Mouse (Mus musculus): ENCODE measurements around the gene Parm1. TPM values are rescaled to one million over a fixed set of nuclear protein-coding genes. Genes with fewer than 3 reads are reported as not detected.

The Parm1 gene
- total RNA-seq, 2 experiments from 2014 or later, result 49.4 to 53.2 TPM

DNA sequence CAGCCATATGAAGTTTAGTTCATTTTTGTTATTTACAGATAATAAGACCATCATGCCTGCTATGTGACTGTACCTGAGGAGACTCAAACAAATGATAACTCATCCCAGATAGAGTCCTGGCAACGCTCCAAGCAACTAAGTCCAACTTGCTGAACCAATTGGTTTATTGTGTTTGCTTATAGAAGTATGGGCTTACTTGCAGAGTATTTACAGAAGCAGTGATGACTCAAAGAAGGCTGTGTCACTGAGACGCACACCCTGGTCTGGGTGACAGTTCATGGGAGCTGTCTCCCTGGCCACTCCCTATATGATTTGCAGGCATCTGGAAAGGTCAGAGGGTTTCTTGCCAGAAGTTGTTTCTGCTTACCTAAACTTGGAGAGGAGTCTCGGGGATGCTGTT lies 49.2 kb downstream of the Parm1 start:
- no peak for DNase-seq (ENCODE audit: low spot score in 2 of 2)

DNA sequence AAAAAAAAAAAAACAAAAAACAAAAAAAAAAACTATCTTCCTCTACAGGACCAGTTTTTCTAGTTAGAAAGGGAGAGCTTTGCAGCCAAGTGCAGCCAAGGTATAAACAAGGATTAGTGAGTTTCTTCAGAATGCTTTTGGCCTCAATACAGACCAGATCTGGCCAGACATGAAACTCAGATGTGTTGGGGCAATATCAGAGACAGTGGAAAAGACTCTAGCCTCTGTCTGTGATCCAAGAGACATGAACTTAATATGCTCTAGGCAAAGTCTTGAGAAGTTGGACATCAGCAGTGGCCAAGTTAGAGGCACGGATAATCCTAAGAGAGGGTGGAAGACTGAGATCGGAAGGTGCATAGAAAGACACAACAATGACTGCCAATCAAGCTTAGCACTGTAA lies 56.8 kb downstream of the Parm1 start:
- no peak for DNase-seq (ENCODE audit: low spot score in 2 of 2)

DNA sequence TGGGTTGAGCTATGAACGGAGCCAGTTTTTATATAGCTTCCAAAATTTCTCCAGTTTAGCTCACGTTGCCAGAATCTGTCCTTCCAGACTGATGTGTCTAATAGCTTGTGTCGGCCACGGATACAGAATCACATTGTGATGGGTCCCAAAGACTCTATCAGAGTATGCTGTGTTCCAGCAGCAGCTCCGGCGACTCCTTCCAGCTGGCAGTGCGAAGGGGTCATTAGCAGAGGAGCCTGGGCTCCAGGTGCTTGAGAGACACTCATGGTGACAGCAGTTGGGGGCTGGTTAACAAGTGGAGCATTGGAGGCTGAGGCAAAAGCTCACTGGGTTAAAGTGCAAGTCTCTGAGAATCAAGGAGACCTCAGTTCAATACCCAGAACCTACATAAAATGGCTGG lies 61.5 kb downstream of the Parm1 start:
- DNase-seq (ENCODE audit: low spot score in 2 of 2), result no peak

GRCm38 (mm10) chr5:91581799-91582198 lies 64.4 kb downstream of the Parm1 start:
- no peak for DNase-seq (ENCODE audit: low spot score in 2 of 2)

DNA sequence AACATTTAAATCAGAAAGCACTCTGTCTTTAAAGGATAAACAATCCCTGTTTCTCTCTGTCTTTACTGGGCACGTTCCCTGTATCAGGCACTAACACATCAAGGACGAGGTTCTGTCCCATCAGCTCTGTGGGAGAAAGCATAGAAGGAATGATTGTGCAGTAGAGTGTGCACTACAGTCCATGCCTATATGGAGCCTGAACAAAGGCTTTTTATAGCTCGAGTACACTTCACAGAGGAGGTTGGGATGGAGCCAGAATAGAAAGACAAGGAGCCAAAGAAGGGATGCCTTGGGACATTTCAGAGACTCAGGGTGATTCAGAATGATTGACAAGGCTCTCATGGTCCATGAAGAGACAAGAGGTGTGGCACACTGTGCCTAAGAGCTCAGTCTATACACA lies 68.8 kb downstream of the Parm1 start:
- DNase-seq (ENCODE audit: low spot score in 2 of 2), result no peak

DNA sequence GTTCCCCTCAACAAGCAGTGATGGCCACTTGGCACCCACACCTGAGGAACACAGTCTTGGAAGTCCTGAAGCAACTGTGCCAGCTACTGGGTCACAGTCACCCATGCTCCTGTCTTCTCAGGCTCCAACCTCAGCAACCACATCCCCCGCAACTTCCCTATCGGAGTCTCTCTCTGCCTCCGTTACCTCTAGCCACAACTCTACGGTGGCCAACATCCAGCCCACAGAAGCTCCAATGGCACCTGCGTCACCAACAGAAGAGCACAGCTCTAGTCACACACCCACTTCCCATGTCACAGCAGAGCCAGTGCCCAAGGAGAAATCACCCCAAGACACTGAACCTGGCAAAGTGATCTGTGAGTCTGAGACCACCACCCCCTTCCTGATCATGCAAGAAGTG lies 76.7 kb downstream of the Parm1 start:
- no peak for DNase-seq (ENCODE audit: low spot score in 2 of 2)

DNA sequence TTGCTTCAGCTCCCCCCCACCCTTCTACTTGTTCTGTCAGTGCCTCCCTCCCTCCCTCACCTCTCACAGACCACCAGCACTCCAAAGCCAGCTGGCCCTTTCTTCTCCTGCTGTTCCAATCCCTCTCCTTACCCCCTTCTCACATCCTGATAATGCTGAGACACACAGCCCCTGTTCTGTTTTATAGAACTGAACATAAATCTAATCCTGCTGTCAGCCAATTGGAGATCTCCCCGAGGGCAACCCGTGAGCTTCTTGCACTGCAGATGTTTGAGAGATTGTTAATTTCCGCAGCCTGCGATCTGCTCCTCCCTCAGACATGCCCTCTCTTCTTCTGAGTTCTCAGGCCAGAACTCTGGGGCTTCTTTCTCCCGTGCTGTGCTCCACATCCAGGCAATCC lies 79.8 kb downstream of the Parm1 start:
- no peak for DNase-seq (ENCODE audit: low spot score in 2 of 2)

- no peak for DNase-seq (ENCODE audit: low spot score in 2 of 2)
These were observed 82.4 kb downstream of the Parm1 start for GRCm38 (mm10) chr5:91599801-91600200.

DNA sequence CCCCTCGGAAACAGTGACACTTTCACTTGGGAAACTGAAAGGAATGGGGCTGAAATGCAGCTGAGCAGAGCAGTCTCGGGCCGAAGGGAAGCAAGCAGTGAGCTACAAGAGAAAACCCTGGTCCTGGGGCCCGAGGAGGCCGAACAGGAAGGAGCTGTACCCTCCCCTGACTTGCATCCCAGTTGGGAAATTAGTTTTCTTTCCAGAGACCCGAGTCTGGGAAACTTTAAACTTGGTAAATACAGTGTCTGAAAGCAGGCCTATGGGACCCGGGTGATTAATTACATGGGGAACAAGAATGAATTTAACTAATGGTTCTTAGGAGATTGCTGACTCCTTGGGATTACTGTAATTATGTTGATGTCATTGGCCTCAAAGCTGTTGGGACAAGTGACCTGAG lies 85.9 kb downstream of the Parm1 start:
- no peak for DNase-seq (ENCODE audit: low spot score in 2 of 2)

DNA sequence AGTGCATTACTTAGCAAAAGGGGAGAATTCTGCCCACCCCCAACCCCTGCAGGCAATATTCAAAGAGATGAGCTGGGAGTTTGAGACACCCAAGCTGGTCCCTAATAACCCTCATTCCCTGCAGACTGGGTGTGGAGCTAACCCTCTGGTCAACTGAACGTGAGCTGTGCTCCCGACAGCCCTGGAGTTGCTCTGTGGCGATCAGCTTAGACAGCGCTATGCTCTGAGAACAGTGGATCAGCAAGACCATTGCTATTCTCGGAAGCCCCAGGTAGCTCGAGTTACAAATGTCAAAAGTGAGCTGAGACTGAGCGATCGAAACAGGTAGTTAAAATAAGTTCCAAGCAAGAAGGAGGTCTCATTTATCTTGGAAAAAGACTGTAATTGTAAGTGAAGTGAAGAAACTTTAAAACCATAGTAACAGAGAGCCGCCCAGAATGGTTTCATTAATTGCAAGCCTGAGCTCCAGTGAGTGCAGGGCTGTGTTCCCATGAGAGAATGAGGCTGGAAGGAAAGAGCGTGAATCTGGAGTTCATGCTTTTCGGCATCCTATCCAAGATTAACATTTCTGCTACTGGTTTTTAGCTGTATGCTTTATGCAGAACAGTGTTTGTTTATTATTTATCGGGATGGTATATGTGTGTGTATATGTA lies 86.5 kb downstream of the Parm1 start:
- no peak for DNase-seq (ENCODE audit: low spot score in 2 of 2)

- DNase-seq (ENCODE audit: low spot score in 2 of 2), result no peak
These were observed 89.8 kb downstream of the Parm1 start for GRCm38 (mm10) chr5:91607234-91607633.

GRCm38 (mm10) chr5:91607841-91608240 lies 90.4 kb downstream of the Parm1 start:
- DNase-seq (ENCODE audit: low spot score in 2 of 2), result no peak

DNA sequence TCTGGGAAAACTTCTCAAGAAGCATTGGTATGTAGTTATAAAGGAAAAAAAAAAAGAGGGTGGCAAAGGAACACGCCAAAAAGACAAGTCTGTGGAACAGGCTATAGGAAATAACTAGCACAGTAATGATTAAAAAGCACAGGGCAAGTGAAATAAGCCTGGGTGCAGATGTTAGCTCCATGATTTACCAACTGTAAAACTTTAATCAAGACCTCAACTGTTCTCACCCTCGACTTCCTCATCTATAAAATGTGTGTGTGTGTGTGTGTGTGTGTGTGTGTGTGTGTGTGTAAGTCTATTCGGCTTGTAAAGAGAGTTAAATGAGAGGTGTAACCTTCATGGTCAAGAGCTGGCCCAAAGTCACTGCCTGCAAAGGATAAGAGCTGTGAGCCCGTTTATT lies 91.6 kb downstream of the Parm1 start:
- no peak for DNase-seq (ENCODE audit: low spot score in 2 of 2)

DNA sequence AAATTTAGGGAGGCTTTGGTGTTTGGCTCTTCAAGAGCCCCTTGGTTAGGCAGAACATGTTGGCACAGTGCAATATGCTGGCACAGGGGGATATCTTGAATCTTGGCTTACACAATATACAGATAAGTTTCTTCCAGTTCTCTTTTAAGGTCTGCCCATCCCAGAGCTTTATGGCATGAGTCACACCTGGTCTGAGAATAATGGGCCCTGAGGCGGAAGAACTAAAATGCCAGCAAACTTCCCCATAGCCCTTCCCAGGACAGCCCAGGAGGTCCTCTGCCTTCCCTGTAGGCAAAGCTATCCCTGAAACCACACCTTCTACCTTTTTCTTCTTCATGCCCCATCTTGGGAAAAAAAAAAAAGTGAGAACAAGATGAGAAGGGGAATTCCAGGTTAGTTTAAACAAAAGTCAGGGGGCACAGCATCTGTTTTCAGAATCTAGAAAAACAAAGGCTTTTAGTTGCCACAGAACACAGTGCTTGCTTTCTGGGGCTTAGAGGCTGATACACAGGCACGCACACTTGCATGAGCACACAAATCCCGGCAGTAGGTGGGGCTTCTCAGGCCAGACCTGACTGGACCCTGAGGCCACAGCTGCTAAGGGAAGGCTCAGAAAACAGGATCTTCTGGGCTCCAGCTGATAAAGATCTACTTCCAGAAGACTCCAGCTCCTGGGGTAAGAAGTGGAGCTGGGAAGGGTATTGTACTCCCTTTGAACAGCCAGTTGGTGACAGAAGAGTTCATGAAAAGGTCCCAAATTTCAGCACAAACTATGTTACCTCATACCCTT lies 92.3 kb downstream of the Parm1 start:
- DNase-seq (ENCODE audit: low spot score in 2 of 2), result no peak

DNA sequence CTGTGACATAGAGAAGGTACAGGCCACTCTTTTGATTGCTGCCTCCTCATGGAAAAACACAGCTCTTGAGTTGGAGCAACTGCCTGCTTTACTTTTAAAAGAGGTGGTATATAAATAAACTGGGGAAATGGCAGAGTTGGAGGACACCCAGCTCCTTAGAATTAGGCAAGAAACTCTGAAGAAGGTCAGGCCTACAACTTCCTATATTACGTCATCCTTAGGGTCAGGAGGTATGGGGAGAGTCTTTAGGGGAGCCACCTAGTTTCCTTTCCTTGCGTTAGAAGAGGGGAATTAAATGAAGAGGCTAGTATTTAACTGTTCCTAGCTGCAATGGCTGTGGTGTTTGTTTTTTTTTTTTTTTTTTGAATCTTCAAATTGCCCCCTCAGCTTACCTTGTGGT lies 93.1 kb downstream of the Parm1 start:
- DNase-seq (ENCODE audit: low spot score in 2 of 2), result no peak

GRCm38 (mm10) chr5:91611589-91611988 lies 94.2 kb downstream of the Parm1 start:
- no peak for DNase-seq (ENCODE audit: low spot score in 2 of 2)

DNA sequence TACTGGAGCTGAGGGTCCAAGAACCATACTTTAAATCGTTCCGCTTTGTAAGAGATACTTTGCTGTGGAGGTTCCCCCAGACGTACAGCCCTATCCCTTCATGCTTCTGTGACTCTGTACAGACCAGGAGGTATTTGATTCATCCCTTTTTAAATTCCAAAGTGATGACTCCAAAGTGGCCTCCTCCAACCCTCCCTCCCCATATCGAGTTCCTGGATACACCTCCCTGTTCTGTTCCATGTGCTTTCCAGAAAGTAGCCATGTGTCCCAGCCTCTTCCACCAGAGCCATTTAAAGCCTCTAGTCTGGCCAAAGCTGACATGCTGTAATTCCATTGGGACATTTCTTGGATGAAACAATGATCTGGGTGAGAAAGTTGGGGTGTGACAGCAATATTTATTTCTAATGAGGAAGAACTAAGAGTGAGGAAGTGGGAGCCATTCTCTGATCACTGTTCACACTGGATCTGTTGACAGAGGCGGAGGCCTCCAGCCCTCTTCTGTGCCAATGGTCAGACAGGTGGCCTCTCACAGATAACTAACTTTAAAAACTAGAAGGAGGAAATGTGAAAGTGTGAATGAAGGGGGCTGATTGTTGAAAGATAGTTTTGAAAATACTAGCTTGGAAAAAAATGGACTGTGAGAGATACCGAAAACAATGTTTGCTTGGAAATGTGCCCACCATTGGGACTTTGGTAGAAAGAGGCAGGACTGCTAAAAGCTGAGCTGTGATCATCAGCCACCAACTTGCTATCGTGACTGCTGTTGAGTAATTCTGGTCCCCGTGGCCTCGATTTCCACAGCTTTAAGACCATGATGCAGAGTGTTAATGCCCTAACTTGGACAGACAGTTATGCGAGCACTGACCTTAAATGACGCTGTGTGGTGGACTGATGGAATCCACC lies 100.2 kb downstream of the Parm1 start:
- DNase-seq (ENCODE audit: low spot score in 2 of 2), result no peak

DNA sequence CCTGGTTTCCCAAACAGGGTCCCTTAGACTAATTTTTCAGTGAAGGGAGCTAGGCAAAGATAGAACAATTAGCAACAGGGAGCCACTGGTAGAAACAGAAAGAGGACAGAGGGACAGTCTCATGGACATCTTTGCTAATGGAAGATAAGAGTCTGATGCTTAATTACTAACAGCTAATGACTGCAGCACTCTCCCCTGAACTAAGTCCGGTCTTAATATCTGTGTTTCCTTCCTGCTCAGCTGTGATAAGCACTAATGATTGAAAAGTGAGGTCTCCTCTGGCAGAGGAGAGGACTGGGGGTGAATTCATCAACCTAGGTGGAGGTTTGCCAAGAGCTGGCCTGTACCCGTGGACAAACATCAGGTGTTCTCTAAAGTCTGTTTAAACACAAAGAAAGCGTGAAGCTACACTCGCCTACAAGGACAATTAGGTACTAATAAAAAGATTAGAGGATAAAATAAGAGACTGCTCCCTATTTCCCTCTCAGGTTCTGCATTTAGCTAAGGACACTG lies 101.3 kb downstream of the Parm1 start:
- DNase-seq (ENCODE audit: low spot score in 2 of 2), result no peak

GRCm38 (mm10) chr5:91621197-91621596 lies 103.8 kb downstream of the Parm1 start:
- DNase-seq (ENCODE audit: low spot score in 2 of 2), result no peak

DNA sequence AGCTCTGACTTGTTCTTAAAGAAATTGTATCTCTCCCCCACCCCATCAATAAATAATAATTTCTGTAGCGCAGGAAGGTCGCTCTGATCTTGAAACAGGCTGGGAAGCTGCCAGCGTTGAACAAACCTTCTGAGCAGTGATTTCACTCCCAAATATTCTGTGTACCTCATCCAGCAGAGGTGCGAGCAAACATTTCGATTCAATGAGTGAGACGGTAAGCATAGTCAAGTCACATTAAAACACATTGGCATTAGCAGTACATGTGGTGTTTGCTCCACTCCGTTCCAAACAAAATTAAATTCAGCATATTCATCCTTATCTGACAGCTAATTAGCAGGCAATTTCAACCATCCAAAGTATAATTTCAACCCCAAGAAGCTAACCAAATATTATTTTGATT lies 109.4 kb downstream of the Parm1 start:
- no peak for DNase-seq (ENCODE audit: low spot score in 2 of 2)

- peak in 1 of 2 experiments; percentile 7 for DNase-seq (ENCODE audit: low spot score in 2 of 2)
These were observed 112.1 kb downstream of the Parm1 start for GRCm38 (mm10) chr5:91629472-91629871.

DNA sequence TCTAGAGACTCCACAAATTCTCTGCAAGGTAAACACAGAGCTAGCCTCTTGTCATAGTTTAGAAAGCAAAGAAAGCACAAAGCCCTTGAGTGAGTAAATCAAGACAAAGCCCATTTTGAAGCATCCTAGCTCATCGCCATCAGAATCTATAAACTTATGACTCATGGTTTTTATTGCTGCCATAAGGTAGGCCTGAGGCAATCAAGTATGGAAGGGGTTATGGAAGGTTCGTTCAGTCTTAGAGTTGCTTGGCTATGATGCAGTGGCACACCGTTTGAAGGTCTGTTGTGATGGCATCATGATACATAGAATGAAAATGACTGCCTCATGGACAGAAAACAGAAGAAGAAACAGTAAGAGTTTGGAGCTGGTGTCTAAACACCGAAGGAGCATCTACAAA lies 133.9 kb downstream of the Parm1 start:
- no peak for DNase-seq (ENCODE audit: low spot score in 2 of 2)
